Mouse (Mus musculus) myocyte (in vitro differentiated cells): ENCODE measurements around the gene Mycl.

ENCODE experiments used
- E2F4 ChIP-seq: IDR thresholded peaks from one replicate; pipeline ENCODE4 v1.6.1; 2011; ENCODE audit warnings: mild to moderate bottlenecking, control low read depth, moderate library complexity; ENCODE audit not compliant: insufficient read depth
- MAX ChIP-seq: IDR thresholded peaks from one replicate; pipeline ENCODE4 v1.6.1; 2011; ENCODE audit warnings: low read depth, mild to moderate bottlenecking, control low read depth
- MYOD1 ChIP-seq, 3 experiments: IDR thresholded peaks; one replicate each; pipeline ENCODE4 v1.6.1; 2011; ENCODE audit warnings: control low read depth in 2 of 3, low read depth in 2 of 3, mild to moderate bottlenecking in 2 of 3, moderate library complexity in 1 of 3; ENCODE audit not compliant: insufficient read length in 2 of 3, control insufficient read depth in 1 of 3
- MYOG ChIP-seq, 3 experiments: IDR thresholded peaks; one replicate each; pipeline ENCODE4 v1.6.1; 2011; ENCODE audit warnings: control low read depth in 2 of 3, low read depth in 2 of 3, mild to moderate bottlenecking in 2 of 3; ENCODE audit not compliant: insufficient read length in 2 of 3, control insufficient read depth in 1 of 3, insufficient read depth in 1 of 3
- POLR2A ChIP-seq: IDR thresholded peaks from one replicate; pipeline ENCODE4 v1.6.1; 2011; ENCODE audit warnings: low read depth, mild to moderate bottlenecking, control low read depth, moderate library complexity; ENCODE audit not compliant: insufficient read length
- POLR2AphosphoS2 ChIP-seq: IDR thresholded peaks from one replicate; pipeline ENCODE4 v1.6.1; 2011; ENCODE audit warnings: low read depth, control low read depth; ENCODE audit not compliant: insufficient read length
- SRF ChIP-seq: IDR thresholded peaks from one replicate; pipeline ENCODE4 v1.6.1; 2011; ENCODE audit warnings: low read depth; ENCODE audit not compliant: control insufficient read depth, insufficient read length
- TCF12 ChIP-seq: IDR thresholded peaks from one replicate; pipeline ENCODE4 v1.6.1; 2011; ENCODE audit warnings: mild to moderate bottlenecking, control low read depth; ENCODE audit not compliant: poor library complexity, insufficient read depth, severe bottlenecking
- USF1 ChIP-seq: IDR thresholded peaks from one replicate; pipeline ENCODE4 v1.6.1; 2011; ENCODE audit warnings: low read depth, mild to moderate bottlenecking, control low read depth, moderate library complexity

DNA sequence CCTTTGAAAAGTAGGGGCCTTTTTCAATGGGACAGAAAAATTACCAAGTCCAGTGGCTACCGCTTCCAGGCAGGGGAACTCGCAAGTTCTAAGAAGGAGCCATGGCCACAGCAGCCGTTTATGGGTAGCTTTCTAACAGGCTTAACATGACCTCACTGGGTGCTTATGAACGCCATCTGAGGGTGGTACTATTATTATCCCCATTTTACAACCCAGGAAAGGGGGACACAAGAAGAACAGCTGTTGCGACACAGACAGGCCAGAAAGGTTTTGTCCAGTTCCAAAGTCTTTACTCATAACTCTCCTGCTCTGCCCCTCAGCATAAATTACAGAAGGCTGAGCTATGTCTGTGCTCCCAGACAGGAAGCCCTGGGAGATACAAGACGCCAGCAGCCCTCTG lies 33.9 kb upstream of the Mycl start:
- TF ChIP-seq POLR2A = no peak
- no peak for TF ChIP-seq E2F4
- TF ChIP-seq USF1 = no peak
- TF ChIP-seq MYOD1 (IDR thresholded peaks at IDR 0.05; ENCODE audit: control insufficient read depth in 1 of 3, insufficient read length in 2 of 3, low read depth in 2 of 3) = peak in 2 of 3 experiments; percentile 74 to 80
- peak; percentile 63 for TF ChIP-seq TCF12
- no peak for TF ChIP-seq POLR2AphosphoS2
- peak in 2 of 3 experiments; percentile 17 to 89 for TF ChIP-seq MYOG (IDR thresholded peaks at IDR 0.05; ENCODE audit: control insufficient read depth in 1 of 3, insufficient read depth in 1 of 3, insufficient read length in 2 of 3, low read depth in 2 of 3)
- TF ChIP-seq MAX = no peak
- TF ChIP-seq SRF = no peak
